Mouse (Mus musculus) embryonic facial prominence, embryonic 15.5 days (tissue): ENCODE measurements around the gene Raet1e. TPM values are rescaled to one million over a fixed set of nuclear protein-coding genes. Genes with fewer than 3 reads are reported as not detected.
"Not testable (repeated sequence)": the region's sequence is repeated elsewhere in the genome, so short reads cannot be mapped to it uniquely, and the experiment has no call there.

Experiments
- ATAC-seq: fragments of 200-750 bp; cut with Nextera tagmentation; 2 replicates; pipeline ENCODE4 v1.8.0; 2017; ENCODE audit warnings: low read depth, moderate TSS enrichment; ENCODE audit not compliant: insufficient number of reproducible peaks, low FRiP score, low TSS enrichment
- H3K27ac ChIP-seq: fragments of 300-500 bp; sonication (generic); replicated peaks from 2 replicates; pipeline ENCODE4 v1.5.1; 2015; ENCODE audit warnings: mild to moderate bottlenecking, inconsistent platforms
- H3K27me3 ChIP-seq: fragments of 300-500 bp; sonication (generic); 2 replicates; pipeline ENCODE4 v1.6.1; 2015; ENCODE audit warnings: inconsistent platforms
- H3K36me3 ChIP-seq: fragments of 300-500 bp; sonication (generic); 2 replicates; pipeline ENCODE4 v1.6.1; 2015; ENCODE audit warnings: mild to moderate bottlenecking, inconsistent platforms
- H3K4me1 ChIP-seq: fragments of 300-500 bp; sonication (generic); 2 replicates; pipeline ENCODE4 v1.6.1; 2015; ENCODE audit warnings: inconsistent platforms
- H3K4me2 ChIP-seq: fragments of 300-500 bp; sonication (generic); replicated peaks from 2 replicates; pipeline ENCODE4 v1.6.1; 2015; ENCODE audit warnings: mild to moderate bottlenecking, inconsistent platforms
- H3K4me3 ChIP-seq: fragments of 300-500 bp; sonication (generic); replicated peaks from 2 replicates; pipeline ENCODE4 v1.5.1; 2015; ENCODE audit warnings: mild to moderate bottlenecking, inconsistent platforms
- H3K9ac ChIP-seq: fragments of 300-500 bp; sonication (generic); 2 replicates; pipeline ENCODE4 v1.6.1; 2015; ENCODE audit warnings: inconsistent platforms
- H3K9me3 ChIP-seq: fragments of 300-500 bp; sonication (generic); replicated peaks from 2 replicates; pipeline ENCODE4 v1.6.1; 2016; ENCODE audit warnings: inconsistent platforms
- WGBS: fragments of 180-500 bp; shearing (Covaris S2); methylation state at CpG from one replicate; pipeline ENCODE4 v1.1.7; 2015; 5-methylcytosine and 5-hydroxymethylcytosine counted together
- polyA plus RNA-seq: library from polyadenylated mRNA; unstranded; fragments of >200 nt; fragmentation: Nextera tagmentation; extraction: Ambion mirVana; gene quantifications from 2 replicates; pipeline ENCODE4 v1.2.1, GENCODE M21; 2015

The Raet1e gene
- polyA plus RNA-seq, 1 experiment from 2014 or later, result 5.1 TPM

- 76% methylated on average over 2 of the region's 2 CpGs for WGBS
- H3K9ac ChIP-seq, H3K4me3 ChIP-seq, H3K4me1 ChIP-seq, H3K4me2 ChIP-seq, H3K36me3 ChIP-seq, H3K27ac ChIP-seq, H3K9me3 ChIP-seq, ATAC-seq, H3K27me3 ChIP-seq: not testable (repeated sequence)
Measured at GRCm38 (mm10) chr10:22354196-22354574, 195.8 kb downstream of the Raet1e start.

DNA sequence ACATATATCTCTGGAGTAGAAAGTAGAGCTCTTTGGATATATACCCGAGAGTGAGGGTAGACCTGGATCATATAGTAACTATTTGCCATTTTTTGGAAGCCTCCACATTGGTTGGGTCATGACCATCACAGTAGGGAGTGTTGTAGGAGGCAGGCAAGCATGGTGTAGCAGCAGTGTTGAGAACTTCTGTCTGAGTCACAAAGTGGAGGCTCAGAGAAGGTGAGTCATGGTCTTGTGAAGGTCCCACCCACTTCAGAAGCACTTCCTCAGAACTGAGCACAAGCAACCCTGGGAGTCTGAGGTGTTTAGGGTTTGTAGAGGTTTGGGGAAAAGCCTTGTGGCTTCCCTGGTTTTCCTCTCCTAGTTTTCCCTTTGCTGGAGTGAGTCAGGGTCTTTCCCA, 199.0 kb downstream of the Raet1e start:
- H3K36me3 ChIP-seq, H3K4me2 ChIP-seq, H3K27ac ChIP-seq, ATAC-seq, H3K9ac ChIP-seq, H3K4me1 ChIP-seq, H3K9me3 ChIP-seq, H3K27me3 ChIP-seq, H3K4me3 ChIP-seq: not testable (repeated sequence)
- 72% methylated on average over 1 of the region's 1 CpGs for WGBS

- H3K36me3 ChIP-seq, H3K4me3 ChIP-seq, H3K9me3 ChIP-seq, H3K4me1 ChIP-seq, H3K27me3 ChIP-seq, H3K27ac ChIP-seq, ATAC-seq, H3K9ac ChIP-seq: not testable (repeated sequence)
- 71% methylated on average over 3 of the region's 3 CpGs for WGBS
- H3K4me2 ChIP-seq, result peak within 1 kb of the TSS; percentile 37
Measured at GRCm38 (mm10) chr10:22360252-22360651, 201.9 kb downstream of the Raet1e start, which contains the start of gene Raet1d. Raet1d (plus strand) TSS chr10:22360552.

DNA sequence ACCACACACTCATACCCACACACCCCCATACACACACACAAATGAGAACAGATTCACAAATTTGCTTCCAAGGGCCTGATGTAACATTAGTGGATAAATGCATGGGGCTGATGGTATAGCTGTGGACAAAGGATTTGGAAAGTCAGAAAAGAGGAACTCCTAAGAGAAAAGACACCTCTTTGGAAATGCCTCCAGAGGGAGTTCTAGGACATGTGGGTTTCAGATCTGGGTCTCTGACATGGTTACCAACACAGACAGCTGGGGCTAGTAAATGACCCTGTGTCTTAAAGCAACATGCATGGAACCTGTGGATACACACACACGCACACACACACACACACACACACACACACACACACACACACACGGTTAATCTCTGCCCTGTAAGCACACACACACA, 202.6 kb downstream of the Raet1e start:
- H3K9ac ChIP-seq, H3K4me2 ChIP-seq: not testable (repeated sequence)
- 58% methylated on average over 2 of the region's 2 CpGs for WGBS

GRCm38 (mm10) chr10:22361415-22362352, 203.3 kb downstream of the Raet1e start:
- H3K9ac ChIP-seq, H3K4me1 ChIP-seq, H3K27me3 ChIP-seq, H3K27ac ChIP-seq, H3K9me3 ChIP-seq, H3K36me3 ChIP-seq: not testable (repeated sequence)
- ATAC-seq, result 0 out of 2 replicates have a peak, but pooled peaks have one; percentile 57
- peak overlapping the region; percentile 24; the same call in 1 of the 2 replicates for H3K4me3 ChIP-seq
- WGBS, result 0% methylated on average over 10 of the region's 15 CpGs
- H3K4me2 ChIP-seq, result peak overlapping the region; percentile 37

More for the DNA sequence above, 202.6 kb downstream of the Raet1e start:
- H3K9me3 ChIP-seq, H3K36me3 ChIP-seq, H3K4me3 ChIP-seq, ATAC-seq, H3K4me1 ChIP-seq, H3K27ac ChIP-seq, H3K27me3 ChIP-seq: not testable (repeated sequence)

DNA sequence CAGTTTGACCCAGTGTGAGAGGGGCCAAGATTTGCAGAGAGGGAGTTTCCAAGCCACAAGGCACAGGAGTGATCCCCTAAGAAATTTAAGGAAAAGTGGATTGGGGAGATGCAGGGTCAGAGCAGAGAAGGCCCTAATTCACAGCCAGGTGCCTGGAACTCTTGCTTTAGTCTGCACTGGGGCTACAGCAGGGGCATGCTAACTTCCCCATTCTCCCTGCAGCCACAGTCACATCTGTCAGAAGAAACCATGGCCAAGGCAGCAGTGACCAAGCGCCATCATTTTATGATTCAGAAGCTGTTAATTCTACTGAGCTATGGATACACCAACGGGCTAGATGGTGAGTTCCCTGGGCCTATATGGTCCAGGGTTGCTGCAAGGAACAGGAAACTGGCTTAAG, 204.1 kb downstream of the Raet1e start:
- not testable (repeated sequence) for H3K9ac ChIP-seq, H3K4me2 ChIP-seq, H3K36me3 ChIP-seq, H3K27ac ChIP-seq, H3K4me1 ChIP-seq, H3K9me3 ChIP-seq, H3K4me3 ChIP-seq, ATAC-seq, H3K27me3 ChIP-seq
- 86% methylated on average over 2 of the region's 2 CpGs for WGBS

GRCm38 (mm10) chr10:22364915-22365314, 206.5 kb downstream of the Raet1e start:
- H3K4me3 ChIP-seq, ATAC-seq, H3K27me3 ChIP-seq, H3K27ac ChIP-seq, H3K36me3 ChIP-seq, H3K4me2 ChIP-seq, H3K4me1 ChIP-seq, H3K9me3 ChIP-seq, H3K9ac ChIP-seq: not testable (repeated sequence)
- WGBS, result 82% methylated on average over 2 of the region's 2 CpGs

GRCm38 (mm10) chr10:22381226-22381625, 222.9 kb downstream of the Raet1e start:
- H3K4me1 ChIP-seq, H3K9me3 ChIP-seq, H3K27ac ChIP-seq, ATAC-seq, H3K27me3 ChIP-seq, H3K4me3 ChIP-seq, H3K4me2 ChIP-seq, H3K9ac ChIP-seq, H3K36me3 ChIP-seq: not testable (repeated sequence)
- 8% methylated on average over 7 of the region's 10 CpGs for WGBS

DNA sequence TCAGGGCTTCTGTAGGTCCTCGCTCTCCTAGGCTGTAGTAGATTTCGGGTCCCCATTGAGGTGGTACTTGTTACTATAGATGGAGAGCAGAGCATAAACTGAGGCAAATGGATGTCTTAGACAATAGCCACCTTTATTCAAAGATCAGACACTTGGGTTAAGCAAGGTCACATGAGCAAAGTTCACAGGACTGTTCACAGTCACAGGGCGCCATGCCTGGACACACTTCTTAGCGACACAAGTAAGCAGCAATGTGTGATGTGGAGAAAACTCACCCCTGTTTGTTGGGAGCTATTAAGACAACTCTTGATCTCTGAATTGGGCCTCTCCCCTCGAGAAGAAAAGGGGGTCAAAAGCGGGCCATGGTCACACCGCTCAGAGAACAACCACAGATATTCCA, 231.8 kb downstream of the Raet1e start:
- H3K36me3 ChIP-seq, H3K4me3 ChIP-seq, ATAC-seq, H3K9me3 ChIP-seq, H3K4me1 ChIP-seq, H3K9ac ChIP-seq, H3K27me3 ChIP-seq, H3K4me2 ChIP-seq, H3K27ac ChIP-seq: not testable (repeated sequence)
- 86% methylated on average over 7 of the region's 7 CpGs for WGBS

DNA sequence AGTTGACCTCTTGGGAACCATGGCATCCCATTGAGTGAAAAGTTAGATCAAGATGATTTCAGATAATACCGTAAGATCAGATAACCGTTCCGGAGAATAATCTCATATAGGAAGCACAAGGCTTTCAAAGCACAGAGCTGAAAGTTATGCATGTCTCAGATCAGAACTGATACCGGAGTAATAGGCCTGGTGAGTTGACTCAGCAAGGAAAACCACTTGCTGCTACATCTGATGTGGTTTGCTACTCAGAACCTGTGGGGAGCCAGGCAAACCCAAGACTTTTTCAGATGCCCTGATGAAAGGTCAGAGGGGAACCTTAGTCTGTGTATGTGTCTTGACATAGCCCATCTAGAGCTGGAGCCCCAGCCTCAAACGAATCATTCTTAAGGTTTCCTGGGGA, 233.2 kb downstream of the Raet1e start:
- H3K4me1 ChIP-seq, H3K9ac ChIP-seq, H3K4me3 ChIP-seq, H3K9me3 ChIP-seq, H3K36me3 ChIP-seq, H3K27ac ChIP-seq, ATAC-seq, H3K4me2 ChIP-seq, H3K27me3 ChIP-seq: not testable (repeated sequence)
- 64% methylated on average over 4 of the region's 5 CpGs for whole genome bisulfite sequencing

- H3K9ac ChIP-seq, H3K4me3 ChIP-seq, H3K27ac ChIP-seq, H3K4me1 ChIP-seq, H3K9me3 ChIP-seq, H3K4me2 ChIP-seq, H3K36me3 ChIP-seq, H3K27me3 ChIP-seq, ATAC-seq: not testable (repeated sequence)
- WGBS, result no CpG with 5 or more reads among the region's 2 CpGs
Measured at GRCm38 (mm10) chr10:22393028-22393824, 234.9 kb downstream of the Raet1e start.
